Mouse (Mus musculus) testis, adult 2 months (tissue): ENCODE data around the gene Llgl2. TPM values are rescaled to one million over a fixed set of nuclear protein-coding genes. Genes with fewer than 3 reads are reported as not detected.

Experiments used
- H3K27ac ChIP-seq: fragments of 200-500 bp; 2 replicates; pipeline ENCODE4 v1.5.1; 2012; ENCODE audit warnings: low read depth, low read length; ENCODE audit not compliant: control insufficient read depth, insufficient read depth
- H3K27me3 ChIP-seq: fragments of 200-500 bp; 2 replicates; pipeline ENCODE4 v1.6.1; 2012; ENCODE audit warnings: mild to moderate bottlenecking, low read length, moderate library complexity; ENCODE audit not compliant: control insufficient read depth, insufficient read depth
- H3K36me3 ChIP-seq: fragments of 200-500 bp; 2 replicates; pipeline ENCODE4 v1.6.1; 2012; ENCODE audit warnings: mild to moderate bottlenecking, low read length; ENCODE audit not compliant: control insufficient read depth, insufficient read depth
- H3K4me1 ChIP-seq: fragments of 200-500 bp; 2 replicates; pipeline ENCODE4 v1.6.1; 2012; ENCODE audit warnings: low read length; ENCODE audit not compliant: control insufficient read depth, insufficient read depth
- H3K4me3 ChIP-seq: fragments of 200-500 bp; 2 replicates; pipeline ENCODE4 v1.5.1; 2012; ENCODE audit warnings: low read depth, mild to moderate bottlenecking, low read length, moderate library complexity, mixed read lengths; ENCODE audit not compliant: control insufficient read depth
- CTCF ChIP-seq: fragments of 200-500 bp; IDR thresholded peaks from 2 replicates; pipeline ENCODE4 v1.5.1; 2012; ENCODE audit warnings: low read depth, mild to moderate bottlenecking, inconsistent platforms, low read length, moderate library complexity; ENCODE audit not compliant: control insufficient read depth, insufficient read depth, insufficient replicate concordance
- POLR2A ChIP-seq: fragments of 200-500 bp; IDR thresholded peaks from 2 replicates; pipeline ENCODE4 v1.6.1; 2012; ENCODE audit warnings: low read depth, mild to moderate bottlenecking, inconsistent platforms, low read length, moderate library complexity; ENCODE audit not compliant: control insufficient read depth
- polyA plus RNA-seq: library from polyadenylated mRNA; depleted of rRNA; stranded (reverse); fragments of >200 nt; gene quantifications from 2 replicates; pipeline ENCODE4 v1.2.3, GENCODE M21; 2012

Gene Llgl2
- polyA plus RNA-seq, 1 experiment = 3.1 TPM

DNA sequence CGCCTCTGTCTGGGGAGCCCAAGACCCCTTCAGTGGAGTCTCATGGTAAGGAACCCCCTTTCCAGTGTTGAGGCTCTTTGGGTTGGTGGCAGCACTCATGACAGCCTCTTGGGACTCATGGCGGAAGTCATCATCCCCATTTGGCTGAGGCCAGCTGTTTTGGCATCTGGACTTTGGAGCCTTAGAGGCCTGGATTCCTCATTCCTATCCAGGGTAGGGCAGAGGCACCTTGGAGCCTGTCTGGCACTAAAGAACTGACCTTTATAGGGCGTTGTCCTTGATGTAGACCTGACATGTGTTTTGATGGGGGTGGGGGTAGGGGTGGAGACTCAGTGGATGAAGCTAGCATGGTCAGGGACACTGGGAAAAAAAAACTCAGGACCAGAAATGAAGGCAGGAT lies 60.5 kb downstream of the Llgl2 start:
- no peak overlapping the region for H3K4me3 ChIP-seq
- H3K4me1 ChIP-seq = peaks cover 3% of the 10 kb centered on the region
- H3K27ac ChIP-seq = no peak overlapping the region
- no peaks in the 10 kb centered on the region for H3K27me3 ChIP-seq
- TF ChIP-seq POLR2A (no peak), CTCF (no peak)
- H3K36me3 ChIP-seq = no peaks in the 10 kb centered on the region

DNA sequence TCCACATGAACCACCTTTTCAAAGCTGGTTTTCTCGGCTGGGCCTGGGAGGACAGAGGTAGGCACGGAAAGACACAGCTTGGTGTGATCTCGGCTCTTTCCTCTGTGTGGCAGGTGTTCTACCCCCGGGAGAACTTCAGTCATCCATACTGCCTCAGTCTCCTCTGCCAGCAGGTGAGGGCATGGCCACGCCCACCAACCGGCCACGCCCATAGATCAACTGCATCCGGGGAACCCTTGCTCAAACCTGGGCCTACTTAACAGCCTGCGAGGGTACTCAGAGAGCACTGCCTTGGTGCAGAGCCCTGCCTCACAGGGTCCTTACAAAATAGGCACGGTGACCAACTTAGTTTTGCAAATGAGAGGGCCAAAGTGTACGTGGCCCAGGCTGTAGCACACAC lies 61.4 kb downstream of the Llgl2 start:
- no peak overlapping the region for H3K27ac ChIP-seq
- no peak for TF ChIP-seq POLR2A
- TF ChIP-seq CTCF = no peak
- H3K27me3 ChIP-seq = no peaks in the 10 kb centered on the region
- no peak overlapping the region for H3K4me3 ChIP-seq
- peaks cover 3% of the 10 kb centered on the region for H3K4me1 ChIP-seq
- H3K36me3 ChIP-seq = no peaks in the 10 kb centered on the region

DNA sequence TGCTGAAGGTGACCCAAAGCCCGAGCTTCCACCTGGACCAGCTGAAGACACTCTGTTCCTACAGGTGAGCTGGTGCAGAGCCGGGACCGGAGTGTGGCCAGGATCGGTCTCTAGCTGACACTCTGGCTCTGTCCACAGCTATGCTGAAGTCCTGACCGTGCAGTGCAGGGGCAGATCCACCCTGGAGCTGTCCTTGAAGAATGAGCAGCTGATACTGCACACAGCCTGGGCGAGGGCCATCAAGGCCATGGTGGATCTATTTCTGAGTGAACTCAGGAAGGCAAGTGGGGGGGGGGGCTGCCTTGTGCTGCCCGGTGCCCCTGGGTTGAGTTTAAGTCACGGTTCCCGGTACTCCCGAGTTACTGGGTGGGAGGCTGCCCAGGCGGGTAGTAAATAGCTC lies 62.6 kb downstream of the Llgl2 start:
- Histone ChIP-seq H3K27me3 (no peaks in the 10 kb centered on the region), H3K4me1 (peaks cover 3% of the 10 kb centered on the region), H3K4me3 (no peak overlapping the region), H3K27ac (no peak overlapping the region), H3K36me3 (no peaks in the 10 kb centered on the region)
- TF ChIP-seq POLR2A (no peak), CTCF (no peak)

DNA sequence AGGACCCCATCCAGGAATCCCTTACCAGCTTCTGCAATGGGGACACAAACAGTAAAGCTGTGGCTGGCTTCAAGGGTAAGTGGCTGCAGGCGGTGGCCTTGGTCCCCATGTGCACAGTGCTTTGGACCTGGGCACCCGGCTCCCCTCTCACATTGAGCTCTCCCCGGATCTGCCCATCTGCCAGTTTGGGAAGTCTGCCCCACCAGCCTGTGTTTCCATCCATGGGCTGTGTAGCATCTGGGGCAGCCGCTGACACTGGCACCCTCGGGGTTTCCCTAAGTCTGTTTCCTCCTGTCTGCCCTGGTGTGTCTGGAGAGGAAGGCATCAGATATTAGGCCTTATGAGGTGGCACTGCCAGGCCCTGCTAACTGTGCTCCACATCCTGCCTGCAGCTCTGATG lies 64.2 kb downstream of the Llgl2 start:
- no peak for TF ChIP-seq POLR2A

DNA sequence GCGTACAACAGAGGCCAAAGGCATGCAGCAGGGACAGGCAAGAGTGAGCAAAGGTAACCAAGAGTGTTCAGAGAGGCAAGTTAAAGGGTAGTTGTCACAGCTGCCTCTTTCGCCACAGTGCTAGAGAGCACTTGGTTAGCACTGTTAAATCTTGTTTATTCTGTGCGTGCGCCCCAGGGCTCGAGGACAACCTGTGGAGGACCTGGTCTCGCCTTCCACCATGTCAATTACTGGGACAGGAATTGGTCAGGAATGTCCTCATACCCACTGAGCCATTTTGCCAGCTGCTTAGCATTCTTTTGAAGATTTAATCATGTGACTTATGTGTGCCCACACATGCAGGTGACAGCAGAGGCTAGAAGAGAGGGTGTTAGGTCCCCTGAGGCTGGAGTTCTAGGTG lies 65.3 kb downstream of the Llgl2 start:
- Histone ChIP-seq H3K36me3 (no peaks in the 10 kb centered on the region), H3K27ac (no peak overlapping the region), H3K27me3 (no peaks in the 10 kb centered on the region), H3K4me1 (peaks cover 3% of the 10 kb centered on the region), H3K4me3 (no peak overlapping the region)
- no peak for TF ChIP-seq POLR2A
- no peak for TF ChIP-seq CTCF

More for the DNA sequence above, 64.2 kb downstream of the Llgl2 start:
- H3K27me3 ChIP-seq = no peaks in the 10 kb centered on the region
- no peaks in the 10 kb centered on the region for H3K36me3 ChIP-seq
- H3K27ac ChIP-seq = no peak overlapping the region
- peaks cover 3% of the 10 kb centered on the region for H3K4me1 ChIP-seq
- H3K4me3 ChIP-seq = no peak overlapping the region

DNA sequence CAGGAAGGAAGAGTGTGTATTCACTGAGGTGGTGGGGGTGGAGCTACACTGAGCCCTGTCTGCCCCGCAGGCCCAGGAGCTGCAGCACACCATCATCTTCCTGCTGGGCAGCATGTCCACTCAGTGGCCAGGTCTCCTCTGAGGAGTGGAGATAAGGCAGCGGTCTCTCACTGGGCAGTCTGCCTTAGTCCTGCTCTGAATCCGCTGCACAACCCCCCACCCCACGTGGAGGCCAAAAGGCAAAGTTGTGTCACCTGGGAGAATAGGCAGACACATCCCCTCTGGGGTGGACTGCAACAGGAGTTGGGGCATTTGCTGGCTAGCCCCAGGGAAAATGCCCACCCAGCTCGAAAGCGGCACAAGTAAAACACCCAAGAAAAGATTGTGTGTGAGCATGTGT lies 68.4 kb downstream of the Llgl2 start:
- H3K36me3 ChIP-seq = no peaks in the 10 kb centered on the region
- H3K27ac ChIP-seq = no peak overlapping the region
- no peaks in the 10 kb centered on the region; the same call in none of the 2 replicates for H3K4me1 ChIP-seq
- no peak for TF ChIP-seq CTCF
- no peak for TF ChIP-seq POLR2A
- H3K4me3 ChIP-seq = no peak overlapping the region
- H3K27me3 ChIP-seq = no peaks in the 10 kb centered on the region

DNA sequence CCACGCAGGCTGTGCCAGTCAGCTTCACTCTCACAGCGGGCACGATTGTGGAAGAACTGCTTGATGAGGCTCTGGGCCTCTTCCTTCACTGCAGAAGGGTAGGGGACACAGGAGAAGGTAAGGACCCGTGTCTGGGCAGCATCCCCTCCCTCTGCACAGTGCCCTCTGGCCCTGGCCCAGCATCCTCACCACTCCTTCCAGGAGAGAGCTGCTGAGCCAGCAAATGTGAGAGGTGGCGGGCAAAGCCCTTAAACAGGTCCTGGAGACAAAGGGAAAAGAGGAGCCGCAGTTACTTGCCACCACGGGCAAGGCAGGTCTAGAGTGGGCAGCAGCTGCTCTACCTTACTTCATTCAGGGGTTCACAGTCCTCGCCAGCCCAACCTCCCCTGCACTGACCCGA lies 69.2 kb downstream of the Llgl2 start:
- Histone ChIP-seq H3K27ac (no peak overlapping the region), H3K36me3 (no peaks in the 10 kb centered on the region), H3K27me3 (no peaks in the 10 kb centered on the region), H3K4me3 (no peak overlapping the region), H3K4me1 (no peaks in the 10 kb centered on the region; the same call in none of the 2 replicates)
- TF ChIP-seq POLR2A (no peak), CTCF (no peak)

DNA sequence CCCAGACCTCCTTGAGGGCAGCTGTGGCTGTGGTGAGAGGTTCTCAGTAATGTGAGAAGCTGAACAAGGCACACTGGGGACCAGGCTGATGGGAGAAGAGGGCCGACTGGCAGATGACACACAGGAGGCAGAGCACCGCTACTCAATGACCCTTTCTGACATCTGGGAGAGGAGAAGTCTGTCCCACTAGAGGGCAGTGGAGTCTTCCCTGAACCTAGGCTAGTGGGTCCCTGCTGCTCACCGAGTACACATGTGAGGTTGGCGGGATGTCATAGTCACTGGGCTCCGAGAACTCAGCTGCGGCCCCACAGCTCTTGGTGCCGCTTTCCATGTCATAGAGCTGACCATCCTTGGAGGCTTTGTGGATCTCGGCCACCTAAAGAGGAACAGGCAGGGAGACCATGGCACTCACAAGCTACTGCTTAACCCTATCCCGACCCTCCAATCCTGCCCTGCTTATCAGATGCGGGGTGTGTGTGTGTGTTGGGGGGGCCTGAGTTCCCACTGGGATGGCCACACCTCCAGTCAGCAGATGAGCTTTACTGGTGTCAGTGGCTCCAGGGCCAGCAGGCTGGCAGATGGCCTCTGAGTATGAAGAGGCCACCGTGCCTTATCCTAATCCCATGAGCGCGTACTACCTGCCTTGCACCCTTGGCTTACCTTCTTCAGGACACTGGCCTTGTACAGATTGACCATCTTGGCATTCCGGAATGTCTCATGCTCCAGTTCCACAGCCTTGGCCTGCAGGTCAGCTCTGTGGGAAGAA lies 71.1 kb downstream of the Llgl2 start:
- Histone ChIP-seq H3K36me3 (no peaks in the 10 kb centered on the region), H3K4me1 (no peaks in the 10 kb centered on the region; the same call in none of the 2 replicates), H3K27me3 (no peaks in the 10 kb centered on the region), H3K4me3 (no peak overlapping the region), H3K27ac (no peak overlapping the region)
- peak; percentile 34; the same call in 1 of the 2 replicates for TF ChIP-seq CTCF
- TF ChIP-seq POLR2A = no peak
